Mouse (Mus musculus) layer of hippocampus, postnatal 36 days (tissue): Measurements from ENCODE around the gene Eef2k. TPM values are rescaled to one million over a fixed set of nuclear protein-coding genes. Genes with fewer than 3 reads are reported as not detected.

Experiments
- DNase-seq, 2 experiments: peaks; one replicate each; pipeline ENCODE4 v3.0.0; 2022
- total RNA-seq, 2 experiments: library from RNA; stranded (reverse); gene quantifications; 2 replicates each; pipeline ENCODE4 v1.2.3; 2021

The Eef2k gene
- total RNA-seq, 2 experiments from 2014 or later: 24.8 to 26.7 TPM

DNA sequence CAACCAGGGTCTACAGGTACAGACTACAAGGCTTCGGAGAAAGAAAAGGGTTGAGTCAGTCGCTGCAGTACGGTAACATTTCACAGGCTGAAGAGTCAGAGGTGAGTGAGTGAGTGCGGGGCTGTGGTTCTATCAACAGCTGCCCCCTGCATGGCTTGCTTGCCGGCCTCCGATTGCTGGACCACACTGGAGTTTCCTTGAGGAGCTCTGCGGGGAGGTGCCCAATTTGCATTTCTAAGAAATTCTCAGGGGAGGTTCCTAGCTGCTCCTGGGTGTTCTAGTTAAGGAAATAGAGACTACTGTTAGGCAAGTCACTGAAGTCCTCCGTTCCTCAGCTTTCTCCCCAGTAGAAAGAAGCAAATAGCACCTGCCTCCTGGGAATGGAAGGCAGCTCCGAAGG is 2.1 kb downstream of the Eef2k start:
- no peak for DNase-seq

GRCm38 (mm10) chr7:120848831-120849512 is 6.3 kb downstream of the Eef2k start:
- no peak for DNase-seq

GRCm38 (mm10) chr7:120850165-120850564 is 7.5 kb downstream of the Eef2k start:
- DNase-seq: no peak

GRCm38 (mm10) chr7:120859854-120860253 is 17.2 kb downstream of the Eef2k start:
- DNase-seq: no peak

DNA sequence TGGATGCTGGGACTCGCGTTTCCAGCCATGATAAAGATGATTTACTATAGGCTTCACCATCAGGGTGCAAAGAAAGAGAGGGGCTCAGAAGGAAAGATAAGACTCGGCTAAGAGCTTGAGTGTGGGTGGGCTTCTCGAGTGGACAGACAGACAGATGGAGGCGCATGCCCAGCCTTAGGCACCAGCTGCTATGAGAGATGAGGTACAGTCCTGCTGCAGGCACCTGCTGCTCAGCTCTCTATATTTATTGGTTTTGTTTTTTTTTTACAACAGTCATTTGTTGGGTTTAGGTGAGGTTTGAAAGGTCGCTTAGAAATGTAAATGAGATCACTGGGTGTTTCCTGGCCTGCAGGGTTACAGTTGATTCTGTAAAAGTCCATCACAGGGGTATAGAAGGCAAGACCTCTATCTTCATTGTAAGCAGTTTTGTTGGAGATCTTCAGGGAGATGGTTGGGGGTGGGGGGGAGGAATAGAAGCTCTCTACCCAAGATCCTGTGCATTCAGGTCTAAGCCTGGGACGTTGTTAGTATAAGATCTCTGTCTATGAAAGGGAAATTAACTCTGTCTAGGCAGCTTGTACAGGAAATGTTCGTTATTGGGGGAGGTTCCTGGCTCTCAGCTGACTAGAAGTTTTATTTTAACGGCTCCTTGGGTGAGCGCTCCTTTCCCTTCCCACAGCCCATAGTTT is 18.3 kb downstream of the Eef2k start:
- DNase-seq: no peak

- no peak for DNase-seq
Measured at GRCm38 (mm10) chr7:120861488-120862047, 18.9 kb downstream of the Eef2k start.

- DNase-seq: no peak
Measured at GRCm38 (mm10) chr7:120862196-120862595, 19.6 kb downstream of the Eef2k start.

DNA sequence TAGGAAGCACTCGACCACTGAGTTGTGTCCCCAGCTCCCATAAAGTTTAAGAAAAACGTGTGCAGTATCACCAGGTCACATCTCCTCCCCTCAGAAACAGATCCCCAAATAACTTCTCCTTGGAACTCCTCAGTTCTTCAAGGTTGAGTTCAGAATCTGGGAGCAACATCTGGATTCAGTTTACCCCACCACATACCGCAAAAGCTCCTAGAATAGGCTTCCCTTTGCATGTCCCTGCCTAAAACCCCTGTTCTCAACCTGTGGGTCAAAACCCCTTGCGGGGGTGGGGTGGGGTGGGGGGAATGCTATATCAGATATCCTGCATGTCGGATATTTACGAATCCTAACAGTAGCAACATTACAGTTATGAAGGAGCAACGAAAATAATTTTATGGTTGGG is 20.0 kb downstream of the Eef2k start:
- DNase-seq: no peak

DNA sequence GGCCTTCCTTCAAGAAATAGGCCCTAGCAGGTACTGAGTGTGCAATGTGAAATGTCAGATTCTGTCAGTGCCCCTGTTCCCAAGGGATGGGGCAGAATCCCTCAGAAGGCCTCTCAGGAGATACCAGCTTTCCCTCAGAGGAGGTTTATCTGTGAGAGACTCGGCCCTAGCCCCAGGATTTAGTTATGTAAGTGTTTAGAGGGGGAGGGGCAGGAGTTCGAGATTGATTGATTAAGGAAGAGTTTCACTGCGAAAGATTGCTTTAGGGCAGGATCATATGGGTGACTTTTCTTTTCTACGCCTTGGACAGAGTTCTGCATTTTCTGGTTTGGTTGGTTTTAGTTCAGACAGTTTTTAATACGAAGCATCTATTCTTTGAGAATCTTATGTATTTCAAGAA is 20.8 kb downstream of the Eef2k start:
- no peak for DNase-seq

DNA sequence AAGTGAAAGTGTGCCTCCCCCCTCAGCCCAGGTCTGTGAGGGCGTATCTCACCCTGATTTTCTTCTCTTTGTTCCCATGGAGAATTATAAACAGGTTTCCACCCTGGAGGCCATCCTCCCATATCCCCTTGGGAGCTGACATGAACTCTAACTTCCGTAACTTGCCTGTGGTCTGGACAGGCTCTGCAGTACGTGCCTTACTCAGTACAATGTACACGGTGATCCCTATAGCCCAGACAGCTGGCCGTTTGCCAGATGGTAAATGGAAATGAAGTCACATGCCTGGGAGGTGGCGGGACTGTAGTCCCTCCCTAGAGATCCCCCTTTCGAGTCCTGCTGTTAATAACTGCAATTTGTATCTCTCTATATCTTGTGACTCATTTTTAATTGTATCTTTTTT is 22.5 kb downstream of the Eef2k start:
- no peak for DNase-seq

DNA sequence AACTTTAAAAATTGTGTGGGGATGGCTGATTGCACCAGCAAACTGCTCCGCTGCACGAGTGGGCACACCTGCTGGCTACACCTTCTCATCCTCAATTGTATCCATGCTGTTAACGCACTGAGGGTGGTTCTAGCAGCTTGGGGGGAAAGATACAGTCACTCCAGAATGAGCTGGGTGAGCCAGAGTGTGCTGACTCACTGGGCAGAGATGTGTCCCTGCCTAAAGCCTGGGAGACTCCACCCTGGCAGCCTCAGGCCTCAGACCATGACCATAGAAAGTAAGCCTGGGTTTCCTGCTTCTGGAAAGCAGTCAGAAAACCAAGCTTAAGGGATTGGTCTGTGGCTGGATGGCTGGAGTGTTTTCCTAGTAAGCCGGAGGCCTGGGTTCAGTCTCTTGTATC is 23.2 kb downstream of the Eef2k start:
- no peak for DNase-seq

GRCm38 (mm10) chr7:120866684-120867083 is 24.1 kb downstream of the Eef2k start:
- no peak for DNase-seq

GRCm38 (mm10) chr7:120867720-120868119 is 25.1 kb downstream of the Eef2k start:
- DNase-seq: no peak

DNA sequence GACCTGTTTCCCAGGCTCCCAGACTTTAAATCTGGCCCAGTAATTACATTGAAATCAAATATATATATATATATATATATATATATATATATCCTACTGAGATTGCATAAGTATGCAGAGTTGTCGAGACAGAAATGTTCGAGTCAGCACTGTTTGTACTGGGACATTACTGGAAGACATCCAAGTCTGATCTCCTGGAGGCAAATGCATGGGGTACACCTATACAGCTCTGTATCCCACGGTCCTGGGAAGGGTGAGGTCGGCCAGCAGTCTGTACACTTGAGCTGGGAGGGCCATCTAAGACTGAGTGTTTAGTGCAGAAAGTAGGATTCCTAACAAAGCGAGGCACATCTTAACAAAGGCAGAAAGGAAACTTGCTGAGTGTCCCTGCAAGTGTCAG is 27.3 kb downstream of the Eef2k start:
- DNase-seq: no peak

DNA sequence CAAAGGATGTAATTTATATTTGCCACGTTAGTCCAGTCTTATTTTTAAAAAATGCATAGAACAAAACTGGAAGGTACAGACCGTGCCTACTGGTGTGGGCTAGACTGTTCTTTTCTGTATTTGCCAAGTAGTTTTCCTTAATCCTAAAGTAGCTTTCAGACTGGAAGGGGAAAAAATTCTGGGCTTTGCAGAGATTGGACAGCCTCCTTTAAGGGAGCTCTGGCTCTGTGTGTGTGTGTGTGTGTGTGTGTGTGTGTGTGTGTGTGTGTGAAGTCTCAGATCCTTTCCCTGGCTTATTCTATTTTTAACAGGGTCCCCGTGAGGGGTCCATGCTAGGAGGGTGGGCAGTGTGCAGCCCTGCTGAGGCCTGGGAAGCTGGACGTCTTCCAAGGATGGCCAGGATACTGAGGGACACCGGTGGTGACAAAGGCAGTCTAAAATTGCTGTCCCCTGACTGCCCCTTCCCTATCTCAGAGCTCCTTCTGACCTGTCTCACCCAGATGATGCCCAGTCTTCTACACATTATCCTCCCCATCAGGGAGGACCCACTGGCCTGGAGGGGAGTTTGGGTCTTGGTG is 27.9 kb downstream of the Eef2k start:
- no peak for DNase-seq

DNA sequence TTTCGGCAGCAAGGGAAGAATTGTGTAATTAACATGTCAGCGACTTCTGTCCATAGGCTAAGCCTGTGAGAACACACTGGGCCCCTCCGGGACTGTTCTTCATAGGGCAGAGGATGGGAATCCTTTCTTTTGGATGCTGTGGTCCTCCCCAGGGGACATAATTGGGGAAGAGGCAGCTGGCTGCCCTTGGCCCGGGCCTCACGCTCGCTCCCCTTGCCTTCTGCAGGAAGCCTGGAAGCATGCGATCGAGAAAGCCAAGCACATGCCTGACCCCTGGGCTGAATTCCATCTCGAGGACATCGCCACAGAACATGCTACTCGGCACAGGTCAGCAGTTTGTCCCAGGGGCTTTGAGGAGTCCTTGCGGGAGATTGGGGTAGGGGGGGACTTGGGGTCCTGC is 30.5 kb downstream of the Eef2k start:
- DNase-seq: no peak

GRCm38 (mm10) chr7:120874021-120874420 is 31.4 kb downstream of the Eef2k start:
- no peak for DNase-seq

DNA sequence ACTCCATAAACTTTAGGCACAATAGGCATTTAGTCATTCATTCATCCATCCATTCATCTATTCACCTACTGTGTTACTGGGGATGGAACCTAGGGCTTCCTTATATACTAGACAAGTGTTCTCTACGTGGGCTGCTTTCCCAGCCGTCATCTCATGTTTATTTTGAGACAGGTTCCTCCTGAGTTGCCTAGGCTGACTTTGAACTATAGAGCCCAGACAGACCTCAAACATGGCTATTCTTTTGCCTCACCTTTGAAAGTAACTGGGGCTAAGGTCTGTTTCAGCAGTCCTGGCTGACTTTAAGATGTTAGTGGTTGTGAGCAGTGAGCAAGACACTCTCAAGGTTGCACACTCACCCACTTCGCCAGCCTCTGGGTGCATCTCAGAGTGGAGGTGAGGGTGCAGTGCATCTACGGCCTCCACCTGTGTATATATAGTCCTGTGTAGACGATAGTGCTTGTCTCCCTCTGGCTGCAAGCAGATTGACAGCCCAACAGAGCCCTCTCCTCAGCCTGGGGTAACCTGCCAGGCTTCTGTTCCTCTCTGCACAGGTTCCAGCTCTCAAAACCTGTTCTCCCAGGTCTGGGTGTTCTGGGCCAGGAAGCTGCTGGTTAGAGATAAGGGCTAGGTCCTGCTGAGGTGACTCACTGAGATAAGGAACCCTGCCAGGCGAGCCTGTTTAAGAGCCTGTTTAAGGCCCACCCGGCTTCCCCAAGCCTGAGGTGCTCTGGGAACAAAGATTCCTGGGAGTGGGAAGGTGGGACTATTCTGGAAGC is 32.3 kb downstream of the Eef2k start:
- no peak for DNase-seq

GRCm38 (mm10) chr7:120875540-120876388 is 33.1 kb downstream of the Eef2k start:
- no peak for DNase-seq

DNA sequence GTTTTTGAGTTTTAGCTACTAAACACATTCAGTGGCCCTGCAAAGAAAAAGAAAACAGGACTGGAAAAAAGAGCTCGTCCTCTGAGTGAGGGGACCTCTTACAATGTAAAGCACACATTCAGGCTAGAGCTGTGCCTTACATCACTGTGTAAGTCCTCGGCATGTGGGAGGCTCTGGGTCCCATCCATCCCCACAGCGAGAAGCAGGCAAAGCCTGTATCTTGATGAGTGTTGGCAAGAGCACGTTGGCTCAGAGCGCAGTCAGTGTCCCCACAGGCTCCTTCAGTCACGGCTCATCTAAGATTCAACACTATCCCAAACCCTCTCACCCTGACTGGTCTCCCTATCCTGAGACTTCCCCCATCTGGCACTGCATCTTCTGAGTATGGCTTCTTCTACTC is 35.6 kb downstream of the Eef2k start:
- DNase-seq: no peak

DNA sequence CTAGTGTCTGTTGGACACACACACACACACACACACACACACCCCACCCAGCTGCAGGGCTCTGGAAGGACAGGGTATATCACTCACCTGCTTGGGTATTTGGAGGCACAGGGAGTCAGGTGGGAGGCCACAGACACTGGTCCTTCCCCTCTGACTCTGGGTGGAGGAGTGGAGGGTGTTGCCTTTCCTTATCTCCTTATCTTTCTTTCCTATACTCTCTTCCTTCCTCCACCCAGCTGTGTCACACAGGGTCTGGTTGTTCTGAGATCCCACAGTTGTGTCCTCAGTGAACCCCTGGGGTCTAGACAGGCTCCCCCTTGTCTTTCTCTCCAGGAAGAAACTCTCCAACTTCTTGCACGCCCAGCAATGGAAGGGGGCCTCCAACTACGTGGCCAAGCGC is 37.3 kb downstream of the Eef2k start:
- DNase-seq: no peak

- no peak for DNase-seq
Measured at GRCm38 (mm10) chr7:120880770-120881169, 38.1 kb downstream of the Eef2k start.
